Mouse (Mus musculus) intestine, postnatal 0 days (tissue): ENCODE results near the gene Car2. TPM values are rescaled to one million over a fixed set of nuclear protein-coding genes. Genes with fewer than 3 reads are reported as not detected.

Experiments used
- ATAC-seq: fragments of 200-750 bp; cut with Nextera tagmentation; 2 replicates; pipeline ENCODE4 v1.8.0; 2017; ENCODE audit warnings: mild to moderate bottlenecking, moderate TSS enrichment, moderate library complexity
- H3K27ac ChIP-seq: fragments of 300-500 bp; sonication (generic); 2 replicates; pipeline ENCODE4 v1.5.1; 2014; ENCODE audit warnings: mild to moderate bottlenecking, low read depth, low read length, moderate library complexity
- H3K27me3 ChIP-seq: fragments of 300-500 bp; sonication (generic); replicated peaks from 2 replicates; pipeline ENCODE4 v1.6.1; 2014; ENCODE audit warnings: low read length, mixed read lengths; ENCODE audit not compliant: control insufficient read depth, insufficient read depth
- H3K36me3 ChIP-seq: fragments of 300-500 bp; sonication (generic); 2 replicates; pipeline ENCODE4 v1.6.1; 2014; ENCODE audit warnings: mild to moderate bottlenecking, moderate library complexity; ENCODE audit not compliant: control insufficient read depth, insufficient read depth
- H3K4me1 ChIP-seq: fragments of 300-500 bp; sonication (generic); replicated peaks from 2 replicates; pipeline ENCODE4 v1.6.1; 2014; ENCODE audit warnings: antibody characterized with exemption, low read length, mixed read lengths; ENCODE audit not compliant: control insufficient read depth, insufficient read depth
- H3K4me2 ChIP-seq: fragments of 300-500 bp; sonication (generic); replicated peaks from 2 replicates; pipeline ENCODE4 v1.6.1; 2014; ENCODE audit warnings: low read depth, mild to moderate bottlenecking, moderate library complexity
- H3K4me3 ChIP-seq: fragments of 300-500 bp; sonication (generic); 2 replicates; pipeline ENCODE4 v1.5.1; 2014; ENCODE audit warnings: low read depth, low read length
- H3K9ac ChIP-seq: fragments of 300-500 bp; sonication (generic); 2 replicates; pipeline ENCODE4 v1.6.1; 2014; ENCODE audit warnings: mild to moderate bottlenecking, low read depth, low read length
- H3K9me3 ChIP-seq: fragments of 300-500 bp; sonication (generic); 2 replicates; pipeline ENCODE4 v1.6.1; 2016; ENCODE audit warnings: mixed run types; ENCODE audit not compliant: control insufficient read depth
- CTCF ChIP-seq: sonication (generic); IDR thresholded peaks from 2 replicates; pipeline ENCODE4 v1.5.1; 2016; ENCODE audit warnings: low read depth, mild to moderate bottlenecking, control low read depth, antibody characterized with exemption, moderate library complexity
- WGBS: fragments of 180-500 bp; shearing (Covaris S2); extraction: QIAGEN DNeasy Blood & Tissue Kit; methylation state at CpG from one replicate; pipeline ENCODE4 v1.1.7; 2014; 5-methylcytosine and 5-hydroxymethylcytosine counted together
- polyA plus RNA-seq: library from polyadenylated mRNA; unstranded; fragments of >200 nt; fragmentation: Nextera tagmentation; extraction: Ambion mirVana; gene quantifications from 2 replicates; pipeline ENCODE4 v1.2.1, GENCODE M21; 2015

Gene Car2
- polyA plus RNA-seq, 1 experiment from 2014 or later, result 39.5 TPM

GRCm38 (mm10) chr3:14945627-14946026 lies 59.6 kb downstream of the Car2 start:
- WGBS, result 56% methylated on average over 2 of the region's 2 CpGs
- H3K9me3 ChIP-seq, result no peaks in the 10 kb centered on the region
- TF ChIP-seq CTCF, result no peak
- ATAC-seq, result no peak
- no peaks in the 10 kb centered on the region for H3K4me1 ChIP-seq
- no peak overlapping the region for H3K4me2 ChIP-seq
- no peak overlapping the region for H3K9ac ChIP-seq
- no peak overlapping the region for H3K4me3 ChIP-seq
- no peaks in the 10 kb centered on the region for H3K27me3 ChIP-seq
- H3K27ac ChIP-seq, result no peak overlapping the region
- no peaks in the 10 kb centered on the region for H3K36me3 ChIP-seq

DNA sequence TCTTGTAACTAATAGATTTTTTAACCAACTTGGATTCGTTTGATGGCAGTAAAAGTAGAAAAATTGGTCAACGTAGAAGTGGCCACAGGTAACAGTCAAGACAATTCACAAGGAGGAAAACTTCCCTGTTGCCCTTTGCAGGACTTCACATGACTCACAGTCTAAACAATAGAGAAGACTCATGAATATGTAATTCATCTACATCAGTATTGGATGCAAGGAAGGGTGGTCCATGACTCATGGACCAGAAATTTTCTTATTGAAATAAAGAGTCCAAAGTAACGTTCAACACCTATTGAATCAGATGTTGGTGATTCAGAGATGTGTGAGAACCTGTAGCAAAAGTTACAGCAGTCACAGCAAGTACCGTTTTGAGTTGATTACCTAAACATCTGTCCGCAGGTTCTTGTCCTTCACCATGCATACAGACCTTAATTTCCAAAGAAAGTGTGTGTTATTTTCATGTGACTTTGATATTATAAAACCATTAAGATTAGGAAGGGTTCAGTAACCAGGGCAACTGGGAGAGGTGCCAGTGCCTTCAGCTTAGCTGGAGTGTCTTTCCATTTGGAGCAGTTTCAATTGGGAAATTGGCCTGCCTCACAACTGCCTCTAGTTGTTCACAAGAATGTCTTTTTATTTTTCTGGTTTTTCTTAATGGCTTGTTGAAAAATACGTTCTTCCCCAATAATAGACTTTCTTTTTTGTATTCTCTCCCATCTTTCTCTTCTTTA lies 62.2 kb downstream of the Car2 start:
- Histone ChIP-seq H3K27me3 (no peaks in the 10 kb centered on the region), H3K9ac (no peak overlapping the region), H3K4me1 (no peaks in the 10 kb centered on the region), H3K9me3 (no peaks in the 10 kb centered on the region), H3K36me3 (no peaks in the 10 kb centered on the region), H3K4me3 (no peak overlapping the region), H3K27ac (no peak overlapping the region), H3K4me2 (no peak overlapping the region)
- no peak for ATAC-seq
- no peak for TF ChIP-seq CTCF
- 76% methylated on average over 6 of the region's 6 CpGs for WGBS

GRCm38 (mm10) chr3:14950031-14950430 lies 64.0 kb downstream of the Car2 start:
- 79% methylated on average over 2 of the region's 2 CpGs for WGBS

More at GRCm38 (mm10) chr3:14950031-14950430, 64.0 kb downstream of the Car2 start:
- H3K27ac ChIP-seq, result no peak overlapping the region
- no peak overlapping the region for H3K9ac ChIP-seq
- ATAC-seq, result no peak
- TF ChIP-seq CTCF, result no peak
- H3K27me3 ChIP-seq, result no peaks in the 10 kb centered on the region
- no peaks in the 10 kb centered on the region for H3K4me1 ChIP-seq
- H3K4me3 ChIP-seq, result no peak overlapping the region
- no peaks in the 10 kb centered on the region for H3K9me3 ChIP-seq
- H3K36me3 ChIP-seq, result no peaks in the 10 kb centered on the region
- H3K4me2 ChIP-seq, result no peak overlapping the region

Other genes starting within 250 kb of the Car2 start
- gene Car13, start 244.5 kb upstream of the Car2 start, polyA plus RNA-seq, result 28.2 and 32.3 TPM in 2 replicates
- 7.7 TPM in 1 of 2 replicates, not detected in the other for gene Car1, start 77.9 kb upstream of the Car2 start, polyA plus RNA-seq
- gene Car3, start 22.8 kb upstream of the Car2 start, polyA plus RNA-seq, result 1.4 TPM in 2 replicates